10 mouse cellular contexts compared by ENCODE assay signal in the genomic region with DNA sequence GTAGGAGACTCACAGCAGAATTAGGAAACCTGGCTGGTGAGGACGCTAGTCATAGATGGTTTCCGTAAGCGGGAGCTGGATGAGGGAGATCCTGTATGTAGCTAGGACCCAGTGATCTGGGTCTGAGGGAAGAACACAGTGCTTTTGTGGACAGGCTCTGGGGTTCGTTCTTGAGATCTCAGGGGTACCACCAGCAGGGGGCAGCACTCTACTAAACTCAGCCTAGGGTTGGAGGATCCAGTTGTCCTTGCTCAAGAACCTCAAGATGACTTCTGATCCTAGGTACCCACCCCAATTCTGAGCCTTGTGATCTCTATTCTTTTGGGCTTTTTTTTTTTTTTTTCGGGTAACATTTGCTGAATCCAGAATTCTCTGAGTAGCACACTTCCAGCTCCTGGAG.
DNase-seq lines count a peak whose midpoint lies in the region; ATAC-seq lines count a peak whose summit lies in the region.
"Had no signal": no experiment of that assay in that cellular context is flagged by ENCODE, and none has a peak within 500 bp of the region (broad histone marks: within the 10 kb centered on the region; RNA-seq: fewer than 3 reads in every experiment).

No protein-coding gene starts in this region.

- no peak overlapping the region for H3K27ac ChIP-seq in embryonic facial prominence, embryonic 14.5 days (replicated peaks; ENCODE audit: low read depth, low read length)
- H3K27ac ChIP-seq: heart, embryonic 15.5 days; neural tube, embryonic 13.5 days had no signal

- H3K9ac ChIP-seq in embryonic facial prominence, embryonic 14.5 days (ENCODE audit: low read depth, low read length) = no peak overlapping the region
- H3K9ac ChIP-seq: heart, embryonic 15.5 days; neural tube, embryonic 13.5 days had no signal

- no peaks in the 10 kb centered on the region for H3K27me3 ChIP-seq in embryonic facial prominence, embryonic 14.5 days (replicated peaks; ENCODE audit: control insufficient read depth, insufficient read depth, low read length)
- H3K27me3 ChIP-seq: heart, embryonic 15.5 days; neural tube, embryonic 13.5 days had no signal

- H3K4me1 ChIP-seq in embryonic facial prominence, embryonic 14.5 days (ENCODE audit: control insufficient read depth, insufficient read depth, low read length) = no peaks in the 10 kb centered on the region

- no peak overlapping the region for H3K4me3 ChIP-seq in embryonic facial prominence, embryonic 14.5 days (ENCODE audit: low read depth, low read length)
- H3K4me3 ChIP-seq: heart, embryonic 15.5 days; neural tube, embryonic 13.5 days had no signal

- peak; percentile 58 for ATAC-seq in frontal cortex, adult (ENCODE audit: low TSS enrichment)
- no peak for ATAC-seq in embryonic facial prominence, embryonic 14.5 days (ENCODE audit: low read depth)

- 65% methylated on average over 5 of the region's 5 CpGs for WGBS in embryonic facial prominence, embryonic 14.5 days

- H3K36me3 ChIP-seq in embryonic facial prominence, embryonic 14.5 days (ENCODE audit: control insufficient read depth, insufficient read depth, low read length) = no peaks in the 10 kb centered on the region
- H3K36me3 ChIP-seq: heart, embryonic 15.5 days; neural tube, embryonic 13.5 days had no signal

- no peak for DNase-seq in frontal cortex, postnatal 14 days (ENCODE audit: low spot score in 2 of 2)
- DNase-seq in A20 (ENCODE audit: low read depth, low spot score) = peak; percentile 56
- peak; percentile 74 to 86 for DNase-seq in adrenal gland, postnatal 36 days
- peak; percentile 26 for DNase-seq in embryonic facial prominence, embryonic 14.5 days (ENCODE audit: low spot score)
- peak; percentile 74 to 77 for DNase-seq in kidney, postnatal 4 days
- peak; percentile 46 for DNase-seq in lung, postnatal 10 days
- DNase-seq in testis, postnatal 14 days (ENCODE audit: low spot score) = peak; percentile 9

- no peak overlapping the region for H3K4me2 ChIP-seq in embryonic facial prominence, embryonic 14.5 days (ENCODE audit: low read depth, low read length)
- H3K4me2 ChIP-seq: heart, embryonic 15.5 days; neural tube, embryonic 13.5 days had no signal

- no peaks in the 10 kb centered on the region for H3K9me3 ChIP-seq in embryonic facial prominence, embryonic 14.5 days (ENCODE audit: control insufficient read depth, low read length)
- H3K9me3 ChIP-seq: heart, embryonic 15.5 days; neural tube, embryonic 13.5 days had no signal

Comparison
In these comparisons a context has a peak if more than half of its experiments do, and no peak if none do; other contexts are left out.
1. DNase-seq: peak in A20 (single experiment), adrenal gland, postnatal 36 days (2 of 2), embryonic facial prominence, embryonic 14.5 days (single experiment), kidney, postnatal 4 days (2 of 2), lung, postnatal 10 days (single experiment) and testis, postnatal 14 days (single experiment); none in frontal cortex, postnatal 14 days (0 of 2).